Mouse (Mus musculus): ENCODE data around the gene Adamts17.

DNA sequence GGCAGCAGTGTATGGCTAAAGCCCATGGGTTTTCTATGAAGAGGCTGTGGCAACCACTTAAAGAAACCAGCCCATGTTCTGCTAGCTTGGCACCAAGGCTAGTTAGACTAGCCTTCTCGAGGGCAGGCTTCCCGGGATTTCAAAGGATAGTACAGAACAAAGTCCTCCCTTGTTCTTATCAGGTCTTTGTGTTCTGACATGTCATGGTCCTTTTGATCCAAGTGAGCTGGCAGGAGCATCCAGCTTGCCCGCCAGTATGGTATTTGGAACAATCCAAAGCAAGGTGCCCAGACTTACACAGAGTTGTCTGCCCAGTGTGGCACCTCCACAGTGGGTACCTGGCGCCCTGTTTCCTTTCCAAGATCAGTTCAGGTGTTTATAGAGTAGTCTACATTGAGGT, 101.2 kb downstream of the Adamts17 start:
- TF ChIP-seq FLI1 (IDR thresholded peaks at IDR 0.05; ENCODE audit: low read length) (no peak), GATA1 (IDR thresholded peaks at IDR 0.05; ENCODE audit: borderline replicate concordance, low read length) (no peak)

Data from megakaryocyte, embryonic 14.5 days (primary cell).